Mouse (Mus musculus) forebrain, embryonic 16.5 days (tissue): ENCODE measurements at regions not wholly inside any gene's neighbourhood (a gene's known extent, or its start where the extent isn't known, plus 50 kb on each side); places are given as distances from the start of the nearest gene placed in this dataset.

Source experiments
- ATAC-seq: fragments of 200-750 bp; cut with Nextera tagmentation; 2 replicates; pipeline ENCODE4 v1.8.0; 2017; ENCODE audit warnings: mild to moderate bottlenecking, moderate library complexity
- H3K27ac ChIP-seq: fragments of 300-500 bp; sonication (generic); 2 replicates; pipeline ENCODE4 v1.5.1; 2014; ENCODE audit warnings: low read length, control low read depth
- H3K27me3 ChIP-seq: fragments of 300-500 bp; sonication (generic); replicated peaks from 2 replicates; pipeline ENCODE4 v1.6.1; 2014; ENCODE audit warnings: low read length; ENCODE audit not compliant: control insufficient read depth, insufficient read depth
- H3K36me3 ChIP-seq: fragments of 300-500 bp; sonication (generic); 2 replicates; pipeline ENCODE4 v1.6.1; 2014; ENCODE audit not compliant: control insufficient read depth, insufficient read depth
- H3K4me1 ChIP-seq: fragments of 300-500 bp; sonication (generic); replicated peaks from 2 replicates; pipeline ENCODE4 v1.6.1; 2014; ENCODE audit warnings: low read length; ENCODE audit not compliant: control insufficient read depth, insufficient read depth
- H3K4me2 ChIP-seq: fragments of 300-500 bp; sonication (generic); 2 replicates; pipeline ENCODE4 v1.6.1; 2014; ENCODE audit warnings: mild to moderate bottlenecking, low read length, control low read depth
- H3K4me3 ChIP-seq: fragments of 300-500 bp; sonication (generic); replicated peaks from 2 replicates; pipeline ENCODE4 v1.5.1; 2014; ENCODE audit warnings: mild to moderate bottlenecking, low read length, control low read depth
- H3K9ac ChIP-seq: fragments of 300-500 bp; sonication (generic); replicated peaks from 2 replicates; pipeline ENCODE4 v1.6.1; 2014; ENCODE audit warnings: low read depth, low read length, control low read depth
- H3K9me3 ChIP-seq: fragments of 300-500 bp; sonication (generic); 2 replicates; pipeline ENCODE4 v1.6.1; 2016; ENCODE audit warnings: low read length; ENCODE audit not compliant: control insufficient read depth
- WGBS: fragments of 180-500 bp; shearing (Covaris S2); extraction: QIAGEN DNeasy Blood & Tissue Kit; methylation state at CpG from one replicate; pipeline ENCODE4 v1.1.7; 2014; 5-methylcytosine and 5-hydroxymethylcytosine counted together

DNA sequence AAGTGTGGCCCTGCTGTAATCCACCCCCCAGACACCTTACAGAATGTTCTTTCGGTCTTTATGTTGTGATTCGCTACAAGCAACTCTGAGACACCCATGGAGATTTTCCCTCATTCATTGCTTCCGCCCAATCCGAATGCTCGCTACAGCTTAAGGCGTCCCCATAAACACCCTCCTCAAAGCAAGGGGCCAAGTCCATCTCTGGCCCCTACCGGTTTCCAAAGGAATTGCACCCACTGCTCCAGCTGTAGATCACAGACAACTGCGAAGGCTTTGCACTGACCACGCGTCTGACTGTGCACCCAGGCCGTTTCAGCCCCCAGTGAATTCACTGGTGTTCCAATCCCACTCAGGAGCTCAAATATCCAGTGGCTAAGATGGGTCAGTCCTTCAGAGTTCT lies 160.6 kb downstream of the Rpap3 start:
- no peaks in the 10 kb centered on the region for H3K27me3 ChIP-seq
- no peaks in the 10 kb centered on the region for H3K36me3 ChIP-seq
- no peak overlapping the region for H3K27ac ChIP-seq
- no peaks in the 10 kb centered on the region for H3K9me3 ChIP-seq
- no peak overlapping the region for H3K9ac ChIP-seq
- H3K4me3 ChIP-seq: no peak overlapping the region
- H3K4me1 ChIP-seq: no peaks in the 10 kb centered on the region
- no peak overlapping the region for H3K4me2 ChIP-seq
- no peak for ATAC-seq
- WGBS: 89% methylated on average over 11 of the region's 11 CpGs

- H3K27ac ChIP-seq: no peak overlapping the region
- no peak overlapping the region for H3K4me3 ChIP-seq
- H3K36me3 ChIP-seq: no peaks in the 10 kb centered on the region
- no peak overlapping the region for H3K9ac ChIP-seq
- H3K27me3 ChIP-seq: no peaks in the 10 kb centered on the region
- whole genome bisulfite sequencing: 66% methylated on average over 9 of the region's 9 CpGs
- peaks cover 4% of the 10 kb centered on the region; the same call in 1 of the 2 replicates for H3K9me3 ChIP-seq
- no peak for ATAC-seq
- H3K4me2 ChIP-seq: no peak overlapping the region
- H3K4me1 ChIP-seq: no peaks in the 10 kb centered on the region
These were observed 164.0 kb downstream of the Rpap3 start for GRCm38 (mm10) chr15:97541646-97542045.

- Histone ChIP-seq H3K27me3 (no peaks in the 10 kb centered on the region), H3K27ac (no peak overlapping the region), H3K4me1 (no peaks in the 10 kb centered on the region), H3K4me2 (no peak overlapping the region), H3K36me3 (no peaks in the 10 kb centered on the region), H3K4me3 (no peak overlapping the region), H3K9ac (no peak overlapping the region), H3K9me3 (peaks cover 4% of the 10 kb centered on the region; the same call in 1 of the 2 replicates)
- WGBS: 87% methylated on average over 12 of the region's 12 CpGs
- no peak for ATAC-seq
These were observed 169.5 kb downstream of the Rpap3 start for GRCm38 (mm10) chr15:97536145-97536544.

- Histone ChIP-seq H3K27me3 (no peaks in the 10 kb centered on the region), H3K4me3 (no peak overlapping the region), H3K4me2 (no peak overlapping the region), H3K9ac (no peak overlapping the region), H3K4me1 (no peaks in the 10 kb centered on the region), H3K36me3 (no peaks in the 10 kb centered on the region), H3K9me3 (peaks cover 4% of the 10 kb centered on the region; the same call in 1 of the 2 replicates), H3K27ac (no peak overlapping the region)
- WGBS: 58% methylated on average over 5 of the region's 5 CpGs
- ATAC-seq: peak; percentile 28; the same call in 1 of the 2 replicates
These were observed 170.7 kb downstream of the Rpap3 start for GRCm38 (mm10) chr15:97534878-97535277.

DNA sequence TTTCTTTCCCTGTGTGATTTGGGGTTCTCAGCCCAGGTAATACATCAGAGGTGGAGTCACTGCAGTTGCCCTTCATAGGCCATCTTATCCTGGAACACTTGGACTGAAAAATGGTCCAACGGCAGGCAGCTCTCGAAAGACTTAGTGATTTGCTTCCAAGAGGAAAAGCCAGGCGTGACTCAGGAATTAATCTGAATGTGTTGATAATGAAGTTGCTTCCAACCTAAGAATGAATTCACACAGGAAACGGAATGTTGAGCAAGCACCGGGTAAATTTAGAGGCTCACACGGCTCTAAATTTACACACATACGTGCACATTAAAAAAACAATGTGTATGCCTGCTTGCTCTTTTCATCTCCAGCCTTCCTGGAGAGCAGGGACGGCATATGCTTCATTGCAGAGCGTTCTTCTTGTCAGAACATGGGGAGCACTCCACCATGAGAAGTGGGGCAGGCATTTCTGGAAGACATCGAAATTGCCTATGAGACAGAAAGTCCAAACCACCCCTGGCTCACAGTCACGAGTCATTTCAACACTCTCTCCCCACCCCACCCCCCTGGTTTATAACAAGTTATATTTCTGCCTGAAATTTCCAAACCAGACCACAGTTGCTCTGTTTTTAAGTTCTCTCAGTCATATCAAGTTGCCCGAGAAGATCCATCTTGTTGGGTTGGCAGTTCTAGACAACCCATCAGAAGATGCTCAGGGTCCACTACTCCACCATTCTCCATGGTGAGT lies 171.9 kb downstream of the Rpap3 start:
- 85% methylated on average over 12 of the region's 12 CpGs for WGBS
- Histone ChIP-seq H3K4me1 (no peaks in the 10 kb centered on the region), H3K27me3 (no peaks in the 10 kb centered on the region), H3K4me2 (no peak overlapping the region), H3K36me3 (no peaks in the 10 kb centered on the region), H3K9ac (no peak overlapping the region), H3K27ac (no peak overlapping the region), H3K4me3 (no peak overlapping the region), H3K9me3 (no peaks in the 10 kb centered on the region)
- ATAC-seq: no peak

GRCm38 (mm10) chr15:97532346-97532910 lies 173.2 kb downstream of the Rpap3 start:
- Histone ChIP-seq H3K4me3 (no peak overlapping the region), H3K27me3 (no peaks in the 10 kb centered on the region), H3K4me2 (no peak overlapping the region), H3K27ac (no peak overlapping the region), H3K9me3 (no peaks in the 10 kb centered on the region), H3K36me3 (no peaks in the 10 kb centered on the region), H3K9ac (no peak overlapping the region), H3K4me1 (no peaks in the 10 kb centered on the region)
- 71% methylated on average over 10 of the region's 10 CpGs for WGBS
- ATAC-seq: no peak

- Histone ChIP-seq H3K27me3 (no peaks in the 10 kb centered on the region), H3K4me3 (no peak overlapping the region), H3K36me3 (no peaks in the 10 kb centered on the region), H3K4me2 (no peak overlapping the region), H3K9ac (no peak overlapping the region), H3K4me1 (no peaks in the 10 kb centered on the region), H3K9me3 (no peaks in the 10 kb centered on the region), H3K27ac (no peak overlapping the region)
- no peak for ATAC-seq
- WGBS: 87% methylated on average over 11 of the region's 11 CpGs
These were observed 177.2 kb downstream of the Rpap3 start for GRCm38 (mm10) chr15:97528291-97529050.

- H3K4me2 ChIP-seq: no peak overlapping the region
- no peak overlapping the region for H3K4me3 ChIP-seq
- H3K36me3 ChIP-seq: no peaks in the 10 kb centered on the region
- no peak for ATAC-seq
- H3K27me3 ChIP-seq: no peaks in the 10 kb centered on the region
- no peaks in the 10 kb centered on the region for H3K9me3 ChIP-seq
- H3K4me1 ChIP-seq: no peaks in the 10 kb centered on the region
- 84% methylated on average over 2 of the region's 2 CpGs for WGBS
- H3K9ac ChIP-seq: no peak overlapping the region
- no peak overlapping the region for H3K27ac ChIP-seq
These were observed 185.2 kb downstream of the Rpap3 start for GRCm38 (mm10) chr15:97520395-97520794.

GRCm38 (mm10) chr15:97519919-97520345 lies 185.7 kb downstream of the Rpap3 start:
- Histone ChIP-seq H3K4me3 (no peak overlapping the region), H3K4me2 (no peak overlapping the region), H3K4me1 (no peaks in the 10 kb centered on the region), H3K27me3 (no peaks in the 10 kb centered on the region), H3K27ac (no peak overlapping the region), H3K36me3 (no peaks in the 10 kb centered on the region), H3K9me3 (no peaks in the 10 kb centered on the region), H3K9ac (no peak overlapping the region)
- WGBS: 92% methylated on average over 8 of the region's 8 CpGs
- no peak for ATAC-seq
